Mouse (Mus musculus) liver, embryonic 16.5 days (tissue): ENCODE data around the gene Xaf1. TPM values are rescaled to one million over a fixed set of nuclear protein-coding genes. Genes with fewer than 3 reads are reported as not detected.

Experiments used
- ATAC-seq: fragments of 200-750 bp; cut with Nextera tagmentation; 2 replicates; pipeline ENCODE4 v1.8.0; 2017; ENCODE audit warnings: low read depth, mild to moderate bottlenecking, moderate number of reproducible peaks, moderate library complexity
- H3K27ac ChIP-seq: fragments of 300-500 bp; sonication (generic); 2 replicates; pipeline ENCODE4 v1.5.1; 2014; ENCODE audit warnings: mild to moderate bottlenecking, low read length
- H3K27me3 ChIP-seq: fragments of 300-500 bp; sonication (generic); 2 replicates; pipeline ENCODE4 v1.6.1; 2014; ENCODE audit warnings: low read depth, low read length, mixed read lengths; ENCODE audit not compliant: control insufficient read depth, insufficient read depth
- H3K36me3 ChIP-seq: fragments of 300-500 bp; sonication (generic); 2 replicates; pipeline ENCODE4 v1.6.1; 2014; ENCODE audit warnings: mild to moderate bottlenecking; ENCODE audit not compliant: control insufficient read depth, insufficient read depth
- H3K4me1 ChIP-seq: fragments of 300-500 bp; sonication (generic); 2 replicates; pipeline ENCODE4 v1.6.1; 2014; ENCODE audit warnings: low read depth, low read length, mixed read lengths; ENCODE audit not compliant: control insufficient read depth
- H3K4me2 ChIP-seq: fragments of 300-500 bp; sonication (generic); 2 replicates; pipeline ENCODE4 v1.6.1; 2014; ENCODE audit warnings: low read depth, low read length, mixed read lengths
- H3K4me3 ChIP-seq: fragments of 300-500 bp; sonication (generic); 2 replicates; pipeline ENCODE4 v1.5.1; 2014; ENCODE audit warnings: low read depth, mild to moderate bottlenecking, low read length
- H3K9ac ChIP-seq: fragments of 300-500 bp; sonication (generic); 2 replicates; pipeline ENCODE4 v1.6.1; 2014; ENCODE audit warnings: low read depth, low read length
- H3K9me3 ChIP-seq: fragments of 300-500 bp; sonication (generic); replicated peaks from 2 replicates; pipeline ENCODE4 v1.6.1; 2016; ENCODE audit warnings: low read length; ENCODE audit not compliant: control insufficient read depth
- WGBS: fragments of 180-500 bp; shearing (Covaris S2); extraction: QIAGEN DNeasy Blood & Tissue Kit; methylation state at CpG from one replicate; pipeline ENCODE4 v1.1.7; 2014; ENCODE audit not compliant: insufficient replicate concordance; 5-methylcytosine and 5-hydroxymethylcytosine counted together
- polyA plus RNA-seq: library from polyadenylated mRNA; unstranded; fragments of >200 nt; fragmentation: Nextera tagmentation; extraction: Ambion mirVana; gene quantifications from 2 replicates; pipeline ENCODE4 v1.2.1, GENCODE M21; 2015

Xaf1 gene
- polyA plus RNA-seq, 1 experiment from 2014 or later, result 3.4 TPM

DNA sequence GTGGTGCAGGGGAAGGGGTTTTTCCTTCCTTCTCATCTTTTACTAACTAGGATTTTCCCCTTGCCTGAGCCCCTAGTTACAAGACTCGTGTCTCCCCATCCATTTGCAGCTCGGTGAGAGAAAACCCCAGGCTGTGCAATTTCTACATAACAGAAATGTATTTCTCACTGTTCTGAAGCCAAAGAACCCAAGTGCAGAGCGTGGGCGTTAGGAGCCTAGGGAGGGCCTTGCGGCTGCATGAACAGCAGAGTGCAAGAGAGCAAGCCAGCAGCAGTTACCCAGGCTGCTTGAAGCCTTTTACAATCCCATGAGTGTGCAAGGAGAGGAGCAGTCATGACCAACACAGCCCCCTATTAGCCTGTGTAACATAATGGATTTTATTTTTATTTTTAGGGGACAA lies 6.0 kb downstream of the Xaf1 start:
- no peaks in the 10 kb centered on the region for H3K36me3 ChIP-seq
- ATAC-seq, result no peak
- no peak overlapping the region for H3K4me3 ChIP-seq
- no peaks in the 10 kb centered on the region for H3K4me1 ChIP-seq
- no peak overlapping the region for H3K4me2 ChIP-seq
- no peaks in the 10 kb centered on the region for H3K27me3 ChIP-seq
- no peak overlapping the region for H3K9ac ChIP-seq
- H3K9me3 ChIP-seq, result no peaks in the 10 kb centered on the region
- H3K27ac ChIP-seq, result no peak overlapping the region
- WGBS, result 58% methylated on average over 5 of the region's 5 CpGs

DNA sequence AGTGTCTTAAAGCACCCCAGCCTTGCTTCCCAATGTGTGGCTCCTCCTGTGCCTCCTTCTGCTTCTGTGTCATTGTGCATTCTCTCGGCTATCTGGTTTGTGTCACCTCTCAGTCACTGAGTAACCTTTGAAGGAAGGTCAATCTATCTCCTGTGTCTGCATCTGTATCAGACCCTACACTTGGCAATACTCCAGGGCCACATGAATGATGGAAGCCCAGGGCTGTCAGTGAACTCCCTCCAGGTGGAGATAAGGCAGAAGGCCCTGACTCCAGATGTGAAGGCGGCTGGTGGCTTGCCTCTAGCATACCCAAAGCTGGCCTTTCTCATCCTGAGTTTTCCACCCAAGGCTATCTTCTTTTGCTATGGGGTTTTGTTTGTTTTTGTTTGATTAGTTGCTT lies 7.6 kb downstream of the Xaf1 start:
- peaks cover 5% of the 10 kb centered on the region for H3K27me3 ChIP-seq
- no peak overlapping the region for H3K4me2 ChIP-seq
- no peak overlapping the region for H3K27ac ChIP-seq
- no peak overlapping the region for H3K9ac ChIP-seq
- H3K4me1 ChIP-seq, result no peaks in the 10 kb centered on the region
- no peak overlapping the region for H3K4me3 ChIP-seq
- no peaks in the 10 kb centered on the region for H3K9me3 ChIP-seq
- 21% methylated on average over 2 of the region's 2 CpGs for WGBS
- H3K36me3 ChIP-seq, result no peaks in the 10 kb centered on the region
- ATAC-seq, result no peak

DNA sequence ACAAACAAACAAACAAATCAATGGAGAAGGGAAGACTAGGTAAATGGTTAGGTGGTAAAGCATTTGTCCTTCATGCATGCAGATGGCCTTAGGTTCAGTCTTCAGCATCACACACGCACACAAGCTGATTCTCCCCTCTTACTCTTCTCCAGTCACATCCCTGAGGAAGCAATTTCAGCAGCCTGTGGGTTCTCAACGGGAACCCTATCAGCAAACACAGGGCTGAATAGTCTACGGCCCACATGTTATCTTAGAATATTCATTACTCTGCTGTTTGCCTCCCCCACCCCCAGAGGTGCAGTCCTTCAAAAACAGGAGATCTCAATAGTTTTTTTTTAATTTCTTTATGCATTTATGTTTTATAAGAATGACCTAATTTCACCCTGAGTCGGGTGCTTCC lies 9.1 kb downstream of the Xaf1 start:
- H3K9me3 ChIP-seq, result no peaks in the 10 kb centered on the region

DNA sequence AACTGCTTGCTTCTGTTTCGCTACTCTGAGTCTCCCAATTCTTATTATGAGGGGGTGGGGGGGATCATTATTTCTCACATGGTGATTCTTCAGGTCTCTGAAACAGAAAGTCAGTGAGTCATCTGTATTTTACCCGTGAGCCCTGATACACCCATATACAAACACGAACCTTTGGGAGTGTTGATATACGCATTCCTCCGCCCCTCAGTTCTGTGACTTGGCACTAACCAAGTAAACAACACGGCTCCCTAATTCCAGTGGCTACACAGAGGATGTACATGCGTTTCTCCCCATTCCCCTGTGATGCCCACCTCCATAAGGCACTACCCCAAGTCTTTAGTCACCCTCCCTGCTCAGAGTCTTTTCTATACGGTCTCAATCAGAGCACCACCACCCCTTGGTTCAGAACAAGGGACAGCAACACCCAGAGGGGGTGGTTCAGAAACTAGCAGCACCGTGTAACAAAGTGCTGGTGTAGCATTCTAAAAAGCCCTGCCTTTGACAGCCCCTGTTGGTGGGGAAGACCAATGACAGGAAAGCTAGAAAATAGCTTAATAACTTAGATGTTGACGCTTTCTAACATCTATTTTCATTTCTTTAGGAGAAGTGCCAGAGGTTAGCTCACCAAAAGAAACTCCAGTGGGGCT lies 10.0 kb downstream of the Xaf1 start:
- ATAC-seq, result no peak
- Histone ChIP-seq H3K4me1 (no peaks in the 10 kb centered on the region), H3K36me3 (no peaks in the 10 kb centered on the region), H3K4me2 (no peak overlapping the region), H3K9ac (no peak overlapping the region), H3K9me3 (no peaks in the 10 kb centered on the region), H3K27me3 (peaks cover 14% of the 10 kb centered on the region), H3K4me3 (no peak overlapping the region), H3K27ac (no peak overlapping the region)
- 57% methylated on average over 10 of the region's 10 CpGs for WGBS

More for the DNA sequence above, 9.1 kb downstream of the Xaf1 start:
- no peak overlapping the region for H3K9ac ChIP-seq
- H3K27me3 ChIP-seq, result peaks cover 14% of the 10 kb centered on the region
- no peak overlapping the region for H3K4me2 ChIP-seq
- no peaks in the 10 kb centered on the region for H3K4me1 ChIP-seq
- WGBS, result 33% methylated on average over 4 of the region's 4 CpGs
- no peak for ATAC-seq
- H3K27ac ChIP-seq, result no peak overlapping the region
- H3K36me3 ChIP-seq, result no peaks in the 10 kb centered on the region
- H3K4me3 ChIP-seq, result no peak overlapping the region

DNA sequence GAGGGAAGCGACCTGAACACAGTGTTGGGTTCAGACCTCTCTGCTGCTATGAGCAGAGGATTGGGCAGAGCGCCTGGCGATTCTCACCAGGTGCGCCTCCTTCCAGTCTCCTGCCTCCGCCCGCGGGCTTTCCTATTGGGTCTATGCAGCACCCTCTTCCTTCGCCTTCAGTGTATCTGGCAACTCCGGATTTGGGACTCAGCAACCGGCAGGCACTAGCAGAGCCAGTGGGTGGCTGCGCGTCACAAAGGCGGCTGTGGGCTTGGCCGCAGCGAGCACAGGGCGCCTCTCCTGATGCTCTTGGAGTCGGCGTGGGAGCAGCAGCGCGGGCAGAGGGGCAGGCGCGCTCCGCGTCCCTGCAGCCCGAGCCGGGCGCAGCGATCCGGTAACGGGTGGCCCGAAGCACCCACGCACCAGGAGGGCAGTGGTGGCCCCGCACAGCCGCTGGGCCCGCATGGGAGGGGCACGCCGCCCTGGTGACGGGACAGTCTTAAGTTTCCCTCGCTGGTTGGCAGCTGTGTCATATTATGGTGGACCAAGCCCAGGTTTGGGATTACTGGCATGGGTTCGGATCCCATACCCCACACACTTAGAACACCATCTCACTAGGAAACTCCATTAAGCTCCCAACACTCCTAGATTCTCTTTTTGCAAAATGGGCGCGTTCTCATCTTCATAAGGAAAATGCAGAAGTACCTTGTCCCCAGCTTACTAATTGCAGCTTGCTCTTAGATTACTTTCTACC lies 12.9 kb downstream of the Xaf1 start, which contains the start of gene Fbxo39:
Gene Fbxo39, plus strand, starts transcription at position 294 of the 745 bp plus-strand sequence.
- no peaks in the 10 kb centered on the region for H3K9me3 ChIP-seq
- H3K9ac ChIP-seq, result no peak within 1 kb of the TSS
- no peak within 1 kb of the TSS for H3K4me3 ChIP-seq
- WGBS, result 16% methylated on average over 42 of the region's 42 CpGs
- H3K27ac ChIP-seq, result no peak within 1 kb of the TSS
- H3K4me1 ChIP-seq, result no peaks in the 10 kb centered on the region
- peaks cover 14% of the 10 kb centered on the region for H3K27me3 ChIP-seq
- H3K4me2 ChIP-seq, result no peak within 1 kb of the TSS
- no peaks in the 10 kb centered on the region for H3K36me3 ChIP-seq
- ATAC-seq, result no peak

DNA sequence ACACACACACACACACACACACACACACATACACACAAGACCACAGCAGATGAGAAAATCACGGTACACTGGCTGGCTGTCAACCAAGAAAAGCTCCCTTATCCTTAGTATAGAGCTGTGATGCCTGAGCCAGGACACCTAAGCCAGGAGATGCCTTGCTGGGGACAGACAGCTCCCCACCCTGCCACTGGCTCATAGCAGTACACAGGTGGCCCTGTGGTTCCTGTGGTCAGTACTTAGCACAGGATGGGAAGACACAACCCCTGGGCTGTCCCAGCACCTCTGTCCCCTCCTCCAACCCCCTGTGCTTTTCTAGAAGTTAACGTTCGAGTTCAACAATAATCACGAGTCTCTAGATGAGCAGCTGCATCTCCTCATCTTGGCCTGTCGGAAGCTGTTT lies 16.6 kb downstream of the Xaf1 start:
- Histone ChIP-seq H3K4me2 (no peak overlapping the region), H3K4me3 (no peak overlapping the region), H3K9ac (no peak overlapping the region), H3K36me3 (no peaks in the 10 kb centered on the region), H3K4me1 (no peaks in the 10 kb centered on the region), H3K27ac (no peak overlapping the region), H3K27me3 (peaks cover 14% of the 10 kb centered on the region), H3K9me3 (no peaks in the 10 kb centered on the region)
- no peak for ATAC-seq
- 54% methylated on average over 5 of the region's 5 CpGs for WGBS

- no peaks in the 10 kb centered on the region for H3K9me3 ChIP-seq
- H3K4me3 ChIP-seq, result no peak overlapping the region
- H3K27ac ChIP-seq, result no peak overlapping the region
- no peaks in the 10 kb centered on the region for H3K27me3 ChIP-seq
- ATAC-seq, result no peak
- no peak overlapping the region for H3K9ac ChIP-seq
- no peaks in the 10 kb centered on the region for H3K4me1 ChIP-seq
- H3K4me2 ChIP-seq, result no peak overlapping the region
- H3K36me3 ChIP-seq, result no peaks in the 10 kb centered on the region
- 53% methylated on average over 3 of the region's 3 CpGs for WGBS
These were observed 23.0 kb downstream of the Xaf1 start for GRCm38 (mm10) chr11:72324431-72324830.

- H3K27ac ChIP-seq, result no peak overlapping the region
- H3K36me3 ChIP-seq, result no peaks in the 10 kb centered on the region
- no peak overlapping the region for H3K9ac ChIP-seq
- H3K27me3 ChIP-seq, result no peaks in the 10 kb centered on the region
- 62% methylated on average over 4 of the region's 4 CpGs for WGBS
- ATAC-seq, result no peak
- H3K9me3 ChIP-seq, result no peaks in the 10 kb centered on the region
- no peak overlapping the region for H3K4me2 ChIP-seq
- no peak overlapping the region for H3K4me3 ChIP-seq
- H3K4me1 ChIP-seq, result no peaks in the 10 kb centered on the region
These were observed 24.3 kb downstream of the Xaf1 start for GRCm38 (mm10) chr11:72325701-72326100.

DNA sequence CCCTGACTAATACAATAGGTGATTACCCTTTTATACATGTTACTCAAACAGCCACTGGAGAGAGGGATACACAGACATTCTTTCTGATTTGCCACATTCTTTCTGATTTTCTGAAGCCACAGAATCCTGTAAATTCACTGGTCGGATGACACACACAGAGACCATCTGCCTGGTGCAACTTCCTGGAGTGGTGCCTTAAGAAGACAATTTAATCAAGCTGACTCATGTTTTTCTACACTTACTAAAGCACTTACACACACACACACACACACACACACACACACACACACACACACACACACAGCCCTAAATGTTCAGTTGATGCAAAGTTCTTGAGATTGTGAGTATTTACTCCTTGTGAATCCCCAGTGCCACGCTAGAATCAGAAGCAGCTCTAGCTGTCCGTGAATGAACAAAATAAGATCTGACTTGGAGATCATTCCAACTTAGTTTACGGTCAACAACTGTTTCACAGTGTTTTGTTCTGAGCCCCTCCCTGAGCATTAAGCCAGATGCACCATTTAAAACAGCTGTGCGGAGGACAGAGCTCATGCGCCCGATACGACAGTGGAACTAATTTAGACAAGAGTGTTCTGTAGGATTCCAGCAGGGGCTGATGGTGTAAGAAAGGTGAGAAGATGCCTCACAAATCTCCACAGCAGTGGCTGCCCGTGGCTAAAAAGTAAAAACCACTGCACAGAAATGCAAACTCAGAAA lies 31.7 kb downstream of the Xaf1 start:
- H3K36me3 ChIP-seq, result no peaks in the 10 kb centered on the region
- 70% methylated on average over 9 of the region's 9 CpGs for WGBS

More for the DNA sequence above, 31.7 kb downstream of the Xaf1 start:
- no peak for ATAC-seq
- Histone ChIP-seq H3K27me3 (no peaks in the 10 kb centered on the region), H3K9me3 (no peaks in the 10 kb centered on the region), H3K4me3 (no peak overlapping the region), H3K4me1 (no peaks in the 10 kb centered on the region), H3K9ac (no peak overlapping the region), H3K4me2 (no peak overlapping the region), H3K27ac (no peak overlapping the region)
